Mouse (Mus musculus) forebrain, embryonic 16.5 days (tissue): Measurements from ENCODE around the gene Pam. TPM values are rescaled to one million over a fixed set of nuclear protein-coding genes. Genes with fewer than 3 reads are reported as not detected.
"Not testable (repeated sequence)": the region's sequence is repeated elsewhere in the genome, so short reads cannot be mapped to it uniquely, and the experiment has no call there.

Source experiments
- ATAC-seq: fragments of 200-750 bp; cut with Nextera tagmentation; 2 replicates; pipeline ENCODE4 v1.8.0; 2017; ENCODE audit warnings: mild to moderate bottlenecking, moderate library complexity
- H3K27ac ChIP-seq: fragments of 300-500 bp; sonication (generic); 2 replicates; pipeline ENCODE4 v1.5.1; 2014; ENCODE audit warnings: low read length, control low read depth
- H3K27me3 ChIP-seq: fragments of 300-500 bp; sonication (generic); replicated peaks from 2 replicates; pipeline ENCODE4 v1.6.1; 2014; ENCODE audit warnings: low read length; ENCODE audit not compliant: control insufficient read depth, insufficient read depth
- H3K36me3 ChIP-seq: fragments of 300-500 bp; sonication (generic); 2 replicates; pipeline ENCODE4 v1.6.1; 2014; ENCODE audit not compliant: control insufficient read depth, insufficient read depth
- H3K4me1 ChIP-seq: fragments of 300-500 bp; sonication (generic); replicated peaks from 2 replicates; pipeline ENCODE4 v1.6.1; 2014; ENCODE audit warnings: low read length; ENCODE audit not compliant: control insufficient read depth, insufficient read depth
- H3K4me2 ChIP-seq: fragments of 300-500 bp; sonication (generic); 2 replicates; pipeline ENCODE4 v1.6.1; 2014; ENCODE audit warnings: mild to moderate bottlenecking, low read length, control low read depth
- H3K4me3 ChIP-seq: fragments of 300-500 bp; sonication (generic); replicated peaks from 2 replicates; pipeline ENCODE4 v1.5.1; 2014; ENCODE audit warnings: mild to moderate bottlenecking, low read length, control low read depth
- H3K9ac ChIP-seq: fragments of 300-500 bp; sonication (generic); replicated peaks from 2 replicates; pipeline ENCODE4 v1.6.1; 2014; ENCODE audit warnings: low read depth, low read length, control low read depth
- H3K9me3 ChIP-seq: fragments of 300-500 bp; sonication (generic); 2 replicates; pipeline ENCODE4 v1.6.1; 2016; ENCODE audit warnings: low read length; ENCODE audit not compliant: control insufficient read depth
- WGBS: fragments of 180-500 bp; shearing (Covaris S2); extraction: QIAGEN DNeasy Blood & Tissue Kit; methylation state at CpG from one replicate; pipeline ENCODE4 v1.1.7; 2014; 5-methylcytosine and 5-hydroxymethylcytosine counted together
- polyA plus RNA-seq: library from polyadenylated mRNA; unstranded; fragments of >200 nt; fragmentation: Nextera tagmentation; extraction: Ambion mirVana; gene quantifications from 2 replicates; pipeline ENCODE4 v1.2.1, GENCODE M21; 2015

Gene Pam
- polyA plus RNA-seq, 1 experiment from 2014 or later, result 45.1 TPM

- Histone ChIP-seq H3K4me1 (peaks cover 4% of the 10 kb centered on the region; the same call in 1 of the 2 replicates), H3K9me3 (no peaks in the 10 kb centered on the region), H3K4me2 (no peak overlapping the region), H3K27ac (no peak overlapping the region), H3K36me3 (no peaks in the 10 kb centered on the region), H3K9ac (no peak overlapping the region), H3K4me3 (no peak overlapping the region), H3K27me3 (no peaks in the 10 kb centered on the region)
- 78% methylated on average over 2 of the region's 2 CpGs for WGBS
- ATAC-seq, result no peak
These were observed 131.7 kb downstream of the Pam start for GRCm38 (mm10) chr1:97963711-97964110.

- peak; percentile 12; the same call in 1 of the 2 replicates for ATAC-seq
- 62% methylated on average over 7 of the region's 7 CpGs for WGBS
- H3K27me3 ChIP-seq, result no peaks in the 10 kb centered on the region
- no peaks in the 10 kb centered on the region for H3K9me3 ChIP-seq
- no peak overlapping the region for H3K27ac ChIP-seq
- no peaks in the 10 kb centered on the region for H3K36me3 ChIP-seq
- H3K4me1 ChIP-seq, result peaks cover 4% of the 10 kb centered on the region; the same call in 1 of the 2 replicates
- no peak overlapping the region for H3K4me3 ChIP-seq
- no peak overlapping the region for H3K4me2 ChIP-seq
- H3K9ac ChIP-seq, result no peak overlapping the region
These were observed 133.3 kb downstream of the Pam start for GRCm38 (mm10) chr1:97962134-97962533.

- ATAC-seq, result no peak
- Histone ChIP-seq H3K27me3 (no peaks in the 10 kb centered on the region), H3K4me3 (no peak overlapping the region), H3K4me1 (peaks cover 4% of the 10 kb centered on the region; the same call in 1 of the 2 replicates), H3K4me2 (no peak overlapping the region), H3K27ac (no peak overlapping the region), H3K9me3 (no peaks in the 10 kb centered on the region), H3K9ac (no peak overlapping the region), H3K36me3 (no peaks in the 10 kb centered on the region)
- 79% methylated on average over 3 of the region's 3 CpGs for WGBS
These were observed 134.8 kb downstream of the Pam start for GRCm38 (mm10) chr1:97960681-97961080.

DNA sequence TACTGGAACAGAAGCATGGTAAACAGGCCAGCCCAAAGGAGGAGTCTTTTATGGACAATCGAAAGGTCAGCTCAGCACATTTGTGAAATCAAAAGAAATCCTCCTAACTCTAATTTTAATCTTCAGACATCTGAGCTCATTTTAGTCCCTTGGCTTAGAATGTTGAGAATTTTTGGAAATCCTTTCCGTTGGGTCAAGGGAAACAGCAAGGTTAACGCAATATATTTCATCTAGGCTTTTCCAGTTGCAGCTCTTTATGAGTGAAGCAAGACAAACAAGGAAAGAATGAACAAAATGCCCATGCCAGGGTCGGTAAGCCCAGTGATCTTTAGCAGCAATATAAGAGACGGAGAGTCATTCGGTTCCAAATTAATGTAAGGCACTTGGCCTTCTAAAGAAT is 135.3 kb downstream of the Pam start:
- WGBS, result 60% methylated on average over 6 of the region's 6 CpGs
- no peaks in the 10 kb centered on the region for H3K36me3 ChIP-seq
- no peak for ATAC-seq

GRCm38 (mm10) chr1:97958759-97959158 is 136.7 kb downstream of the Pam start:
- Histone ChIP-seq H3K9ac (no peak overlapping the region), H3K27me3 (no peaks in the 10 kb centered on the region), H3K4me1 (peaks cover 4% of the 10 kb centered on the region; the same call in 1 of the 2 replicates), H3K4me3 (no peak overlapping the region), H3K27ac (no peak overlapping the region), H3K4me2 (no peak overlapping the region), H3K36me3 (no peaks in the 10 kb centered on the region), H3K9me3 (no peaks in the 10 kb centered on the region)
- no peak for ATAC-seq
- 94% methylated on average over 4 of the region's 4 CpGs for WGBS

More for the DNA sequence above, 135.3 kb downstream of the Pam start:
- no peak overlapping the region for H3K27ac ChIP-seq
- H3K27me3 ChIP-seq, result no peaks in the 10 kb centered on the region
- H3K4me3 ChIP-seq, result no peak overlapping the region
- no peak overlapping the region for H3K9ac ChIP-seq
- H3K4me2 ChIP-seq, result no peak overlapping the region
- no peaks in the 10 kb centered on the region for H3K9me3 ChIP-seq
- peaks cover 4% of the 10 kb centered on the region; the same call in 1 of the 2 replicates for H3K4me1 ChIP-seq

DNA sequence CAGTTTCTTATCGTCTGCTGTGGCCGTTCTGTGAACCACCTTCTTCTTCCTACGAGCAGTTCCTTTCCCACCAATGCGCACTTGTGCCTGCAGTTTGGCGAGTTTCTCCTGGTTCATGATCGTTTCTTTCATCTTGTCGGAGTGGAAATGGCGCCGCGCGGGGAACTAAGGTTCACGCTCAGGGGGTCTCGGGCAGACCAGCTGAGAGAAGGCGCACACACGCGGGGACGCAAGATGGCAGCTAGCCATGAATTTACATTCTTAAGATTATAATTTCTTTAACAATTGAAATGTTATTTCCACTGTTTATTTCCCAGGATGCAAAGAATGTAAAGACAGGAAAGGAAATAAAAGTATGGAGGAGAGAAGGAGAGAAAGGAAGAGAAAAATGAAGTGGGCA is 146.2 kb downstream of the Pam start:
- 94% methylated on average over 17 of the region's 17 CpGs for WGBS
- not testable (repeated sequence) for H3K4me1 ChIP-seq, H3K27me3 ChIP-seq, H3K36me3 ChIP-seq, ATAC-seq, H3K4me3 ChIP-seq, H3K27ac ChIP-seq, H3K9me3 ChIP-seq, H3K9ac ChIP-seq, H3K4me2 ChIP-seq

DNA sequence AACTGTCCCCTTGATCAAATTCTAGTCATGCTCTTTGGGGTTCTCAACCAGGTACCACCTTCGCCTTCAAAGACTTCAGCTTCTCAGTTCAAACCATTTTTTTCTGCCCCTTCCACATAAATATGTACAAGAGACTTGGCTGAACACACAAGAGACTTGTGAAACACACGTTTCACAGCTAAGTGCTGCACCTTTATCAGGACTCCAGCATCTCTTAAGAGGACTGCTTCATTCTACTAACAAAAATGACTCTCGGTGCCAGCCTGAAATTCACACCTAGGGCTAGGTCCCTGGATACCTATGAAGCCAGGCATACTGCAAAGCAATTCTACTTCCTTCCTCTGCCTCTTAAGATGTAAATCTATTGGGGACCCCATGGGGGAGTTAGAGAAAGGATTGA is 148.3 kb downstream of the Pam start:
- no peaks in the 10 kb centered on the region for H3K27me3 ChIP-seq
- no peak for ATAC-seq
- H3K27ac ChIP-seq, result no peak overlapping the region
- WGBS, result 82% methylated on average over 3 of the region's 3 CpGs
- H3K4me1 ChIP-seq, result peaks cover 8% of the 10 kb centered on the region
- H3K36me3 ChIP-seq, result no peaks in the 10 kb centered on the region
- no peak overlapping the region for H3K4me3 ChIP-seq
- no peak overlapping the region for H3K4me2 ChIP-seq
- H3K9ac ChIP-seq, result no peak overlapping the region
- H3K9me3 ChIP-seq, result no peaks in the 10 kb centered on the region

DNA sequence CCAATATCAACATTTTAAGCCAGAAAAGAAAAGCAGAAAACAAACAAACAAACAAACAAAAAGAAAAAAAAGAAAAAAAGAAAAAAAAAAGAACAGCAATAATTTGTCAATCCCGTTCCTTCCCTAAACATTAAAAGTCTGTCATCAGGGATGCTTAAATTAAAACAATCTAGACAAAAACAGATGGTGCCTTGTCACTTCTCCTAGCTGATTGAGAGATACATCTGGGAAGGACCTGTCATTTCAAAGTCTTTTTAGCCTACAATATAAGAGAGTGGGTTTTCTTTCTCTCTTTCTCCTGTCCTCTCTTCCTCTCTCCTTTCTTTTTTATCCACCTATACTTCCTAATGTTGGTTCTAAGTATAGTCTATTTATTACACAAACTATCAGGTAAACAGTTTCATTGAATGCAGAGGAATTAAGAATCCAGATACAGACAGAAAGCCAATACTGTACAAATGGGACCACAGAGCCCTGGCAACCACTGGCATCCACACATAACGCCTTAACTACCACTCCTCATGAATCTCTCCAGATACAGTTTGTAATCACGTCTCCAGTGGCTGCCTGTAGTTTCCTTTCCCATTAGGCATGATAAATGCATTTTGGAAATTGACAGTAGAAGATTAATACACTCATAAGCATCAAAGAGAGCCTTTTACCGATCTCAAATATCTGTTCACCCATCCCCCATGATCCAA is 151.4 kb downstream of the Pam start:
- peak overlapping the region; percentile 59 for H3K27ac ChIP-seq
- peaks cover 8% of the 10 kb centered on the region for H3K4me1 ChIP-seq
- no peaks in the 10 kb centered on the region for H3K9me3 ChIP-seq
- no peaks in the 10 kb centered on the region for H3K36me3 ChIP-seq
- ATAC-seq, result peak; percentile 64; the same call in 1 of the 2 replicates
- H3K27me3 ChIP-seq, result no peaks in the 10 kb centered on the region
- H3K4me3 ChIP-seq, result no peak overlapping the region
- no peak overlapping the region for H3K9ac ChIP-seq
- WGBS, result 42% methylated on average over 4 of the region's 4 CpGs
- H3K4me2 ChIP-seq, result no peak overlapping the region

GRCm38 (mm10) chr1:97943402-97943801 is 152.0 kb downstream of the Pam start:
- no peaks in the 10 kb centered on the region for H3K9me3 ChIP-seq
- H3K4me1 ChIP-seq, result peaks cover 8% of the 10 kb centered on the region
- H3K4me2 ChIP-seq, result no peak overlapping the region
- ATAC-seq, result peak; percentile 36; the same call in 1 of the 2 replicates
- 45% methylated on average over 4 of the region's 4 CpGs for whole genome bisulfite sequencing
- H3K27me3 ChIP-seq, result no peaks in the 10 kb centered on the region
- H3K4me3 ChIP-seq, result no peak overlapping the region
- H3K27ac ChIP-seq, result peak overlapping the region; percentile 37; the same call in 1 of the 2 replicates
- H3K9ac ChIP-seq, result no peak overlapping the region
- H3K36me3 ChIP-seq, result no peaks in the 10 kb centered on the region
